ENCODE assay signal across 12 mouse cellular contexts in genomic region chr3:90515789-90516188, GRCm38 (mm10). TPM values are rescaled to one million over a fixed set of nuclear protein-coding genes. Genes with fewer than 3 reads are reported as not detected.
DNase-seq lines count a peak whose midpoint lies in the region; ATAC-seq and TF ChIP-seq lines count a peak whose summit lies in the region.
"Had no signal": no experiment of that assay in that cellular context is flagged by ENCODE, and none has a peak within 500 bp of the region (broad histone marks: within the 10 kb centered on the region; RNA-seq: fewer than 3 reads in every experiment).

No protein-coding gene starts in this region.

- H3K4me3 ChIP-seq in heart, embryonic 12.5 days = 0 out of 2 replicates have a peak overlapping the region, but pooled peaks have one; percentile 57
- no peak overlapping the region for H3K4me3 ChIP-seq in heart, embryonic 11.5 days (ENCODE audit: low read depth, low read length)
- H3K4me3 ChIP-seq in limb, embryonic 13.5 days = no peak overlapping the region
- H3K4me3 ChIP-seq in limb, embryonic 10.5 days = no peak overlapping the region
- H3K4me3 ChIP-seq in bone marrow, adult 2 months (replicated peaks; ENCODE audit: control insufficient read depth, low read depth, low read length) = peak overlapping the region; percentile 10
- H3K4me3 ChIP-seq in liver, embryonic 16.5 days (ENCODE audit: low read depth, low read length) = no peak overlapping the region

- no peak overlapping the region for H3K27ac ChIP-seq in heart, embryonic 12.5 days (ENCODE audit: poor library complexity, severe bottlenecking)
- no peak overlapping the region for H3K27ac ChIP-seq in heart, embryonic 11.5 days (ENCODE audit: low read depth, low read length)
- H3K27ac ChIP-seq in limb, embryonic 13.5 days = no peak overlapping the region
- H3K27ac ChIP-seq in limb, embryonic 10.5 days = no peak overlapping the region
- H3K27ac ChIP-seq in bone marrow, adult 2 months (ENCODE audit: control insufficient read depth, insufficient read depth, low read depth, low read length, poor library complexity) = no peak overlapping the region
- no peak overlapping the region for H3K27ac ChIP-seq in liver, embryonic 16.5 days (ENCODE audit: low read length)

- ATAC-seq in heart, embryonic 12.5 days (ENCODE audit: insufficient number of reproducible peaks, low FRiP score) = no peak
- no peak for ATAC-seq in heart, embryonic 11.5 days (replicated peaks; ENCODE audit: insufficient number of reproducible peaks, low FRiP score, low TSS enrichment)
- ATAC-seq in limb, embryonic 13.5 days (ENCODE audit: low FRiP score, low read depth) = no peak
- ATAC-seq in liver, embryonic 16.5 days (ENCODE audit: low read depth) = no peak

- DNase-seq in limb, embryonic 10.5 days (ENCODE audit: low spot score) = no peak
- no peak for DNase-seq in c-Kit-positive CD71-positive TER-119-positive erythroid progenitor cells, embryonic 14.5 days (ENCODE audit: low spot score)
- no peak for DNase-seq in spleen, postnatal 36 days (ENCODE audit: low spot score in 2 of 2)
- DNase-seq: B cell, adult 2 months; cerebellum, adult 9-10 months had no signal

- H3K36me3 ChIP-seq in heart, embryonic 12.5 days = peaks cover 8% of the 10 kb centered on the region
- no peaks in the 10 kb centered on the region for H3K36me3 ChIP-seq in heart, embryonic 11.5 days (ENCODE audit: control insufficient read depth, insufficient read depth, low read length)
- H3K36me3 ChIP-seq in limb, embryonic 13.5 days = no peaks in the 10 kb centered on the region
- H3K36me3 ChIP-seq in limb, embryonic 10.5 days = peaks cover 3% of the 10 kb centered on the region; the same call in 1 of the 2 replicates
- no peaks in the 10 kb centered on the region for H3K36me3 ChIP-seq in liver, embryonic 16.5 days (ENCODE audit: control insufficient read depth, insufficient read depth)

- TF ChIP-seq CTCF in bone marrow, adult 2 months (IDR thresholded peaks at IDR 0.05; ENCODE audit: control insufficient read depth, insufficient read depth, low read length) = no peak

- WGBS in heart, embryonic 12.5 days = 88% methylated on average over 4 of the region's 4 CpGs
- WGBS in heart, embryonic 11.5 days (ENCODE audit: insufficient replicate concordance) = 88% methylated on average over 4 of the region's 4 CpGs
- 87% methylated on average over 4 of the region's 4 CpGs for WGBS in limb, embryonic 13.5 days
- 88% methylated on average over 4 of the region's 4 CpGs for WGBS in limb, embryonic 10.5 days
- WGBS in bone marrow, adult 2 months = 77% methylated on average over 4 of the region's 4 CpGs
- WGBS in liver, embryonic 16.5 days (ENCODE audit: insufficient replicate concordance) = 67% methylated on average over 4 of the region's 4 CpGs

- H3K4me1 ChIP-seq in heart, embryonic 12.5 days (replicated peaks) = peaks cover 19% of the 10 kb centered on the region
- H3K4me1 ChIP-seq in heart, embryonic 11.5 days (ENCODE audit: control insufficient read depth, insufficient read depth, low read length) = peaks cover 11% of the 10 kb centered on the region
- peaks cover 17% of the 10 kb centered on the region for H3K4me1 ChIP-seq in limb, embryonic 13.5 days
- peaks cover 20% of the 10 kb centered on the region for H3K4me1 ChIP-seq in limb, embryonic 10.5 days
- H3K4me1 ChIP-seq in bone marrow, adult 2 months (ENCODE audit: control insufficient read depth, insufficient read depth, low read length) = peaks cover 3% of the 10 kb centered on the region; the same call in 1 of the 2 replicates
- peaks cover 23% of the 10 kb centered on the region for H3K4me1 ChIP-seq in liver, embryonic 16.5 days (ENCODE audit: control insufficient read depth, low read depth, low read length)

- no peak for TF ChIP-seq POLR2A in bone marrow, adult 2 months (IDR thresholded peaks at IDR 0.05; ENCODE audit: borderline replicate concordance, control insufficient read depth, low read depth, low read length)

- H3K4me2 ChIP-seq in heart, embryonic 12.5 days = peak overlapping the region; percentile 83
- no peak overlapping the region; the same call in 1 of the 2 replicates for H3K4me2 ChIP-seq in heart, embryonic 11.5 days
- peak overlapping the region; percentile 81; the same call in 1 of the 2 replicates for H3K4me2 ChIP-seq in limb, embryonic 13.5 days (replicated peaks)
- H3K4me2 ChIP-seq in liver, embryonic 16.5 days (ENCODE audit: low read depth, low read length) = 0 out of 2 replicates have a peak overlapping the region, but pooled peaks have one; percentile 98

- H3K27me3 ChIP-seq in heart, embryonic 12.5 days (replicated peaks) = no peaks in the 10 kb centered on the region
- peaks cover 4% of the 10 kb centered on the region; the same call in 1 of the 2 replicates for H3K27me3 ChIP-seq in heart, embryonic 11.5 days (ENCODE audit: control insufficient read depth, insufficient read depth, low read length)
- peaks cover 19% of the 10 kb centered on the region for H3K27me3 ChIP-seq in limb, embryonic 13.5 days
- H3K27me3 ChIP-seq in limb, embryonic 10.5 days (ENCODE audit: low read depth, poor library complexity, severe bottlenecking) = peaks cover 41% of the 10 kb centered on the region
- H3K27me3 ChIP-seq in liver, embryonic 16.5 days (ENCODE audit: control insufficient read depth, insufficient read depth, low read depth, low read length) = no peaks in the 10 kb centered on the region

- no peak overlapping the region for H3K9ac ChIP-seq in heart, embryonic 12.5 days
- H3K9ac ChIP-seq in heart, embryonic 11.5 days (ENCODE audit: low read depth, low read length) = no peak overlapping the region
- H3K9ac ChIP-seq in limb, embryonic 13.5 days = no peak overlapping the region
- H3K9ac ChIP-seq in liver, embryonic 16.5 days (ENCODE audit: low read depth, low read length) = no peak overlapping the region

- no peaks in the 10 kb centered on the region for H3K9me3 ChIP-seq in heart, embryonic 12.5 days (replicated peaks)
- H3K9me3 ChIP-seq in heart, embryonic 11.5 days (replicated peaks; ENCODE audit: control insufficient read depth, low read length) = no peaks in the 10 kb centered on the region
- H3K9me3 ChIP-seq in limb, embryonic 13.5 days = no peaks in the 10 kb centered on the region
- H3K9me3 ChIP-seq in limb, embryonic 10.5 days (replicated peaks) = no peaks in the 10 kb centered on the region
- H3K9me3 ChIP-seq in liver, embryonic 16.5 days (replicated peaks; ENCODE audit: control insufficient read depth, low read length) = no peaks in the 10 kb centered on the region

RNA-seq across cellular contexts. Expression of gene S100a13, which starts 1.6 kb away (rescaled TPM):
- 71.4 and 74.1 TPM in 2 replicates for polyA plus RNA-seq in heart, embryonic 12.5 days (2016; fragmentation: Nextera tagmentation; extraction: Ambion mirVana)
- polyA plus RNA-seq in heart, embryonic 11.5 days (2014; fragmentation: Nextera tagmentation; extraction: Ambion mirVana) = 59.7 and 65.4 TPM in 2 replicates
- 26.7 and 30.8 TPM in 2 replicates for polyA plus RNA-seq in limb, embryonic 13.5 days (2015; fragmentation: Nextera tagmentation; extraction: Ambion mirVana)
- polyA plus RNA-seq in limb, embryonic 10.5 days (2016; fragmentation: Nextera tagmentation; extraction: Ambion mirVana) = 8.5 and 10.3 TPM in 2 replicates
- polyA plus RNA-seq in bone marrow, adult 2 months (2011; ENCODE audit: insufficient read depth, insufficient read length, low replicate concordance, missing spikeins) = 60.0 and 93.3 TPM in 2 replicates
- polyA plus RNA-seq in liver, embryonic 16.5 days (2015; fragmentation: Nextera tagmentation; extraction: Ambion mirVana) = 18.9 and 19.6 TPM in 2 replicates

RNA-seq across cellular contexts. Expression of gene S100a1, which starts 1.6 kb away (rescaled TPM):
- 145 and 148 TPM in 2 replicates for polyA plus RNA-seq in heart, embryonic 12.5 days (2016; fragmentation: Nextera tagmentation; extraction: Ambion mirVana)
- polyA plus RNA-seq in heart, embryonic 11.5 days (2014; fragmentation: Nextera tagmentation; extraction: Ambion mirVana) = 137 and 138 TPM in 2 replicates
- 14.2 and 15.0 TPM in 2 replicates for polyA plus RNA-seq in limb, embryonic 13.5 days (2015; fragmentation: Nextera tagmentation; extraction: Ambion mirVana)
- 4.6 and 5.3 TPM in 2 replicates for polyA plus RNA-seq in limb, embryonic 10.5 days (2016; fragmentation: Nextera tagmentation; extraction: Ambion mirVana)
- 33.5 and 34.4 TPM in 2 replicates for polyA plus RNA-seq in bone marrow, adult 2 months (2011; ENCODE audit: insufficient read depth, insufficient read length, low replicate concordance, missing spikeins)
- 26.5 and 33.8 TPM in 2 replicates for polyA plus RNA-seq in liver, embryonic 16.5 days (2015; fragmentation: Nextera tagmentation; extraction: Ambion mirVana)

RNA-seq across cellular contexts. Expression of gene Chtop, which starts 6.5 kb away (rescaled TPM):
- polyA plus RNA-seq in heart, embryonic 12.5 days (2016; fragmentation: Nextera tagmentation; extraction: Ambion mirVana) = 113 and 114 TPM in 2 replicates
- 70.3 and 73.9 TPM in 2 replicates for polyA plus RNA-seq in heart, embryonic 11.5 days (2014; fragmentation: Nextera tagmentation; extraction: Ambion mirVana)
- 186 and 187 TPM in 2 replicates for polyA plus RNA-seq in limb, embryonic 13.5 days (2015; fragmentation: Nextera tagmentation; extraction: Ambion mirVana)
- 175 and 194 TPM in 2 replicates for polyA plus RNA-seq in limb, embryonic 10.5 days (2016; fragmentation: Nextera tagmentation; extraction: Ambion mirVana)
- polyA plus RNA-seq in bone marrow, adult 2 months (2011; ENCODE audit: insufficient read depth, insufficient read length, low replicate concordance, missing spikeins) = 74.1 and 92.0 TPM in 2 replicates
- 38.8 and 41.2 TPM in 2 replicates for polyA plus RNA-seq in liver, embryonic 16.5 days (2015; fragmentation: Nextera tagmentation; extraction: Ambion mirVana)

RNA-seq across cellular contexts. Expression of gene S100a14, which starts 10.9 kb away (rescaled TPM):
- not detected in 2 replicates for polyA plus RNA-seq in heart, embryonic 12.5 days (2016; fragmentation: Nextera tagmentation; extraction: Ambion mirVana)
- polyA plus RNA-seq in heart, embryonic 11.5 days (2014; fragmentation: Nextera tagmentation; extraction: Ambion mirVana) = not detected in 2 replicates
- polyA plus RNA-seq in limb, embryonic 13.5 days (2015; fragmentation: Nextera tagmentation; extraction: Ambion mirVana) = 9.4 and 9.9 TPM in 2 replicates
- polyA plus RNA-seq in limb, embryonic 10.5 days (2016; fragmentation: Nextera tagmentation; extraction: Ambion mirVana) = 0.30 TPM in 1 of 2 replicates, not detected in the other
- polyA plus RNA-seq in bone marrow, adult 2 months (2011; ENCODE audit: insufficient read depth, insufficient read length, low replicate concordance, missing spikeins) = not detected in 2 replicates
- polyA plus RNA-seq in liver, embryonic 16.5 days (2015; fragmentation: Nextera tagmentation; extraction: Ambion mirVana) = 0.09 TPM in 1 of 2 replicates, not detected in the other
- polyA plus RNA-seq: limb, embryonic 11.5 days; testis, adult 2 months had no signal

RNA-seq across cellular contexts. Expression of gene S100a16, which starts 21.3 kb away (rescaled TPM):
- polyA plus RNA-seq in heart, embryonic 12.5 days (2016; fragmentation: Nextera tagmentation; extraction: Ambion mirVana) = 30.6 and 31.9 TPM in 2 replicates
- 26.9 and 28.4 TPM in 2 replicates for polyA plus RNA-seq in heart, embryonic 11.5 days (2014; fragmentation: Nextera tagmentation; extraction: Ambion mirVana)
- polyA plus RNA-seq in limb, embryonic 13.5 days (2015; fragmentation: Nextera tagmentation; extraction: Ambion mirVana) = 76.2 and 80.7 TPM in 2 replicates
- polyA plus RNA-seq in limb, embryonic 10.5 days (2016; fragmentation: Nextera tagmentation; extraction: Ambion mirVana) = 40.1 and 40.8 TPM in 2 replicates
- polyA plus RNA-seq in bone marrow, adult 2 months (2011; ENCODE audit: insufficient read depth, insufficient read length, low replicate concordance, missing spikeins) = 10.9 and 17.1 TPM in 2 replicates
- 31.5 and 34.8 TPM in 2 replicates for polyA plus RNA-seq in liver, embryonic 16.5 days (2015; fragmentation: Nextera tagmentation; extraction: Ambion mirVana)

Comparison
In these comparisons a context has a peak if more than half of its experiments do, and no peak if none do; other contexts are left out.
1. H3K4me3 ChIP-seq: peak in heart, embryonic 12.5 days (single experiment) and bone marrow, adult 2 months (single experiment); none in heart, embryonic 11.5 days (single experiment), limb, embryonic 13.5 days (single experiment), limb, embryonic 10.5 days (single experiment) and liver, embryonic 16.5 days (single experiment).